Mouse (Mus musculus): Measurements from ENCODE around the gene Midn. TPM values are rescaled to one million over a fixed set of nuclear protein-coding genes. Genes with fewer than 3 reads are reported as not detected.
"Not testable (repeated sequence)": the region's sequence is repeated elsewhere in the genome, so short reads cannot be mapped to it uniquely, and the experiment has no call there.

The Midn gene
- polyA plus RNA-seq, 1 experiment from 2014 or later, result 31.9 TPM

DNA sequence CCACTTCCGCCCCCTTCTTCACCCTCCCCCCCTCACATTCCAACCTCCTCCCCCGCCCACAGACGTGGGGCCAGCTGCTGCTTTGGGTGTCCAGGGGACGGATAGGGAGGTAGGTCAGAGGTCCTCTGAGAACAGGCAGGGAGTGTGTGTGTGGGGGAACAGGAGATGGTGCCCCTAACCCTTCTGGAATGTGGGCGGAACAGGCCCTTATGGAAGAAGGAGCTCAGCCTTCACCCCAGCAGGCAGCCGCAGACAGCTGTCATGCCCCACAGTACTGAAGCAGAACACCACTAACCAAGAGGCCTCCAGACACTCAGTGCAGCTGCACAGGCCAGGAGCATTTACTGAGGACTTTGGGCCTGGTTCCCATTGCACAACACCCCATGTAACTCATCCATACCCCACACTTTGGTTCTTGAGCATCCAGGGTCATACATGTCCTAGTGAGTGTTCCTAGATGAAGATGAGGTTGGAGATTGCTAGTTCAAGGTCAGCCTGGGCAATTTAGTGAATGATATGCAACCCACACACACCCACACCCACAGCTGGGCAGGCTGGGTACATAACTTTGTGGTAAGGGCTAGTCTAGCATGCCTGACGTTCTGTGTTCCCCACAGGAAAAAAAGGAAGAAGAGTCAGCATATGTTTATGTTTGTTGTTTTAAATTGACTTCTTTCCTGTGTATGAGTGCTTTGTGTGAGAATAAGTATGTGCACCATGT is 13.6 kb downstream of the Midn start:
- Histone ChIP-seq H3K27ac (ENCODE audit: low read depth, low read length) (peak overlapping the region; percentile 99), H3K9me3 (replicated peaks; ENCODE audit: control insufficient read depth, low read length) (no peaks in the 10 kb centered on the region), H3K9ac (ENCODE audit: low read depth, low read length) (peak overlapping the region; percentile 65), H3K27me3 (ENCODE audit: control insufficient read depth, insufficient read depth, low read length) (no peaks in the 10 kb centered on the region), H3K36me3 (ENCODE audit: control insufficient read depth, insufficient read depth, low read length) (peaks cover 5% of the 10 kb centered on the region), H3K4me2 (peak overlapping the region; percentile 90), H3K4me3 (ENCODE audit: low read depth, low read length) (peak overlapping the region; percentile 44), H3K4me1 (ENCODE audit: control insufficient read depth, insufficient read depth, low read length) (peaks cover 89% of the 10 kb centered on the region)
- 7% methylated on average over 7 of the region's 7 CpGs for WGBS (ENCODE audit: insufficient replicate concordance)
- no peak for ATAC-seq (replicated peaks; ENCODE audit: insufficient number of reproducible peaks, low FRiP score, low TSS enrichment)

DNA sequence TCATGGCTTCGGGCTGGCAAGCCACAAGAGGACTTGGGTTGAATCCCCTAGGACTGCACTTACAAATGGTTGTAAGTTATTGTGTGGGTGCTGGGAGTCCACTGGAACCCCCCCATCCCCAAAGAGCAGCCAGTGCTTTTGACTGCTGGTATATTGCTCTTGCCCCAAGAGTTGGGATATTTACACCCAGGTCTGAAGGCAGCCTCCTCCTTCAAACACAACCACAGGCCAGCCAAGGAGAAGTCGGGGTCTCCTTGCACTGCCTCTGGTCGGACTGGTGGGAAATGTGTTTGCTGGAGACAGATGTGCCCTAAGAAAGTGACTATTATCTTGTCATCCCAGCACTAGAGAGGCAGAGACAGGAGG is 14.2 kb downstream of the Midn start:
- peaks cover 87% of the 10 kb centered on the region for H3K4me1 ChIP-seq (ENCODE audit: control insufficient read depth, insufficient read depth, low read length)
- no peak overlapping the region; the same call in 1 of the 2 replicates for H3K4me2 ChIP-seq
- WGBS (ENCODE audit: insufficient replicate concordance), result 74% methylated on average over 3 of the region's 3 CpGs
- H3K9me3 ChIP-seq (replicated peaks; ENCODE audit: control insufficient read depth, low read length), result no peaks in the 10 kb centered on the region
- H3K9ac ChIP-seq (ENCODE audit: low read depth, low read length), result no peak overlapping the region
- ATAC-seq (replicated peaks; ENCODE audit: insufficient number of reproducible peaks, low FRiP score, low TSS enrichment), result no peak
- H3K27me3 ChIP-seq (ENCODE audit: control insufficient read depth, insufficient read depth, low read length), result no peaks in the 10 kb centered on the region
- H3K4me3 ChIP-seq (ENCODE audit: low read depth, low read length), result no peak overlapping the region
- H3K27ac ChIP-seq (ENCODE audit: low read depth, low read length), result peak overlapping the region; percentile 99
- no peaks in the 10 kb centered on the region; the same call in 1 of the 2 replicates for H3K36me3 ChIP-seq (ENCODE audit: control insufficient read depth, insufficient read depth, low read length)

DNA sequence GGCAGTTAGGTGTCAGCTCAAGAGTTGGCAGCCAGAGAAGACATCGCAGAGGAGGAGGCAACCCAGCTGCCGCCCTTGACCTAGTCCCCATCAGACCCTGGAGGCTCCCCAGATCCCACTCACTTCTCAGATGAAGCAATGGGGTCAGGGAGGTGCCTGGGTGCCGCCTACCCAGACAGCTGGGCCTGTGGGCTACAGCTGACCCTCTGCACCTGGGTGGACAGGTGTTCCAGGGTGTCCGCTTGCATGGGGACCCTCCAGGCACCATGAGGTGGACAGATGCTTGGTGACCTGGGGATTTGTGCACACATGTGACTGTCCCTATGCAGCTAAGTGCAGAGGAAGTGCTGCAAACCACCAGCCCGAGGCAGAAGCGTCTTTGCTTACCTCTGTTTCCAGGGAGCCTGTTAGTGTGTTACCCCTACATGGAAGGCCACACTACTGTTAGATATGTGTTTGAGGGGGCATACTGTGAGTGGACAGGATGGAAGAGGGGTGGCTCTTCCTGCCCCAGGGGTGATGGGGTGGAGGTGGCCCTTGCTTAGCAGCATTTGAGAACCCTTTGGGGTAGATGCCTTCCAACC is 14.7 kb downstream of the Midn start:
- peak overlapping the region; percentile 99 for H3K27ac ChIP-seq (ENCODE audit: low read depth, low read length)
- no peaks in the 10 kb centered on the region for H3K36me3 ChIP-seq (ENCODE audit: control insufficient read depth, insufficient read depth, low read length)
- H3K9me3 ChIP-seq (replicated peaks; ENCODE audit: control insufficient read depth, low read length), result no peaks in the 10 kb centered on the region
- H3K4me3 ChIP-seq (ENCODE audit: low read depth, low read length), result no peak overlapping the region
- no peaks in the 10 kb centered on the region for H3K27me3 ChIP-seq (ENCODE audit: control insufficient read depth, insufficient read depth, low read length)
- ATAC-seq (replicated peaks; ENCODE audit: insufficient number of reproducible peaks, low FRiP score, low TSS enrichment), result no peak
- H3K9ac ChIP-seq (ENCODE audit: low read depth, low read length), result peak overlapping the region; percentile 6; the same call in 1 of the 2 replicates
- WGBS (ENCODE audit: insufficient replicate concordance), result 77% methylated on average over 6 of the region's 6 CpGs
- no peak overlapping the region for H3K4me2 ChIP-seq
- H3K4me1 ChIP-seq (ENCODE audit: control insufficient read depth, insufficient read depth, low read length), result peaks cover 81% of the 10 kb centered on the region

DNA sequence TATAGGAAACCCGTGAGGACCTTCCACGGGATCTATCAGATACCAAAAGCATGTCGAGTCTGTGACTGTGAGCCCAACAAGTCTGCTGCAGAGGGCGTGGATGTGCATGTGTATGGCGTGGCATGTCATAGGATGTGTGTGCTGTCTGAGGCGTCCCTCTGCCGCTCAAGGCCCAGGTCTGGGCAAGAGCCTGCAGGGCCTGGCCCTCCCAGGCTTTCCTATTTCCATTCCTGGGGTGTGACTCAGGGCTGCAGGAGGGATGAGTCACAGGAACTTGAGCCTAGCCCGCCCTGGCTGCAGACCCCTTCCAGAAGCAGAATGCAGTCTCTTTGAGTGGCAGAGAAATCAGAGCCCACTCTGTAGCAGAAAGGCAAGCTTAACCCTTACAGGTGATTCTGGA is 15.6 kb downstream of the Midn start:
- Histone ChIP-seq H3K4me1 (ENCODE audit: control insufficient read depth, insufficient read depth, low read length) (peaks cover 74% of the 10 kb centered on the region), H3K27me3 (ENCODE audit: control insufficient read depth, insufficient read depth, low read length) (no peaks in the 10 kb centered on the region), H3K4me3 (ENCODE audit: low read depth, low read length) (0 out of 2 replicates have a peak overlapping the region, but pooled peaks have one; percentile 46), H3K36me3 (ENCODE audit: control insufficient read depth, insufficient read depth, low read length) (no peaks in the 10 kb centered on the region), H3K9ac (ENCODE audit: low read depth, low read length) (peak overlapping the region; percentile 72), H3K4me2 (peak overlapping the region; percentile 97), H3K9me3 (replicated peaks; ENCODE audit: control insufficient read depth, low read length) (no peaks in the 10 kb centered on the region), H3K27ac (ENCODE audit: low read depth, low read length) (peak overlapping the region; percentile 55; the same call in 1 of the 2 replicates)
- WGBS (ENCODE audit: insufficient replicate concordance), result 37% methylated on average over 8 of the region's 8 CpGs
- ATAC-seq (replicated peaks; ENCODE audit: insufficient number of reproducible peaks, low FRiP score, low TSS enrichment), result no peak

DNA sequence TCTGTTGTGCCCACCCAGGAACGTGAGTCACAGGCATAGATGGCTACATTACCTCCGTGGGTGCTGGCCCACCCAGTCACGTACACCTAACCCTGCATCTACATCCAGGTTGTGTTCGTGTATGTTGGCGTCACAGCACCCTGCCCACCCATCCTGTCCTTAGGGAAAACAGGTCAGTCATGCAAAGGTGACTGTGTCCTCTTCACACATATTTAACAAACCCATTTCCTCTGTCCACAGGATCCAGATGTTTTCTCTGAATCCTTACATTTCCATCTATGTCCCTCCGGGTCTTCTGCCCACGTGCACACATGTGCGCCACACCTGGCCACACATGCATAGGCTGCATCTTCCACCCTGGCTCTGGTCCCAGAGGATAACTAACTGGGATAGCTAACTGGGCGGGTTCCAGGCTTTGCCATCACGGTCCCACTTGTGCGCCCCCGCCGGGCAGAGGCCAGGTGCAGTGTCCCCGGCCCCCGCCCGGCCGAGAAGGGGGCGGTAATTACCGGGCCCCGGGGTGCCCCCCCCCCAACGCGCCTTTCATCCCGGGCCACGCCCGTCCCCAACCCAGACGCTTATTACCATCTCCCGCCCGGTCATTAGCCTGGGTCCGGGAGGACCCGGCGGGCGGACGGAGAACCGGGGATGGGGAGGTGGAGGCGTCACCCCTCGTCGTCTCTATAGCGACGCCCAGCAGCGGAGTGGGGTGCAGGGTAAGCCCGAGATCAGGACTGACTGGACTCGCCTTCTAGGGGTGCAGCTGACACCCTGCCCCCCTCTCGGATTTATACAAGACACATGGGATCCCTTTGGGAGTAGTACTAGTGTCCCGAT is 16.3 kb downstream of the Midn start:
- H3K27me3 ChIP-seq (ENCODE audit: control insufficient read depth, insufficient read depth, low read length), result no peaks in the 10 kb centered on the region
- peak overlapping the region; percentile 46 for H3K4me3 ChIP-seq (ENCODE audit: low read depth, low read length)
- H3K9ac ChIP-seq (ENCODE audit: low read depth, low read length), result peak overlapping the region; percentile 72
- H3K36me3 ChIP-seq (ENCODE audit: control insufficient read depth, insufficient read depth, low read length), result no peaks in the 10 kb centered on the region
- peak overlapping the region; percentile 100 for H3K27ac ChIP-seq (ENCODE audit: low read depth, low read length)
- H3K9me3 ChIP-seq (replicated peaks; ENCODE audit: control insufficient read depth, low read length), result no peaks in the 10 kb centered on the region
- WGBS (ENCODE audit: insufficient replicate concordance), result 8% methylated on average over 43 of the region's 44 CpGs
- peak overlapping the region; percentile 97 for H3K4me2 ChIP-seq
- peaks cover 74% of the 10 kb centered on the region for H3K4me1 ChIP-seq (ENCODE audit: control insufficient read depth, insufficient read depth, low read length)
- ATAC-seq (replicated peaks; ENCODE audit: insufficient number of reproducible peaks, low FRiP score, low TSS enrichment), result no peak; the same call in 1 of the 2 replicates

DNA sequence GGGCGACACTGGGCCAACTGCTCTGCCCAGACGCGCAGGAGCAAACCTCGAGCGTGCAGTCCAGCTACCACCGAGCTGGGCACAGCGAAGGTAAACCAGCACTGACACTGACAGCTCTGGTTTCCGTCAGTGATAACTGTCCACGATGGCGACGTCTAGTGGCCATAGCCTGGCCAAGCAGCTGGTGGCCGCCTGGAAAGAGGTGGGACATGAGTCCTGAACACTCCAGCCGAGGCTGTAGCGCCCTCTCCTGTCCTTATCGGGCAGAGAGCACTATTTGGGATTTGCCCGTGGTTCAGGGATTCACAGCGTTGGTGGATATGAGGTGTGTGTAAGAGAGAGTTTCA is 16.9 kb downstream of the Midn start:
- peak overlapping the region; percentile 72 for H3K9ac ChIP-seq (ENCODE audit: low read depth, low read length)
- peak overlapping the region; percentile 46 for H3K4me3 ChIP-seq (ENCODE audit: low read depth, low read length)
- H3K36me3 ChIP-seq (ENCODE audit: control insufficient read depth, insufficient read depth, low read length), result peaks cover 3% of the 10 kb centered on the region
- ATAC-seq (replicated peaks; ENCODE audit: insufficient number of reproducible peaks, low FRiP score, low TSS enrichment), result peak; percentile 34
- H3K27ac ChIP-seq (ENCODE audit: low read depth, low read length), result peak overlapping the region; percentile 100
- H3K4me2 ChIP-seq, result peak overlapping the region; percentile 97
- no peaks in the 10 kb centered on the region for H3K9me3 ChIP-seq (replicated peaks; ENCODE audit: control insufficient read depth, low read length)
- WGBS (ENCODE audit: insufficient replicate concordance), result under 1% methylated on average over 17 of the region's 17 CpGs
- H3K4me1 ChIP-seq (ENCODE audit: control insufficient read depth, insufficient read depth, low read length), result peaks cover 73% of the 10 kb centered on the region
- no peaks in the 10 kb centered on the region for H3K27me3 ChIP-seq (ENCODE audit: control insufficient read depth, insufficient read depth, low read length)

DNA sequence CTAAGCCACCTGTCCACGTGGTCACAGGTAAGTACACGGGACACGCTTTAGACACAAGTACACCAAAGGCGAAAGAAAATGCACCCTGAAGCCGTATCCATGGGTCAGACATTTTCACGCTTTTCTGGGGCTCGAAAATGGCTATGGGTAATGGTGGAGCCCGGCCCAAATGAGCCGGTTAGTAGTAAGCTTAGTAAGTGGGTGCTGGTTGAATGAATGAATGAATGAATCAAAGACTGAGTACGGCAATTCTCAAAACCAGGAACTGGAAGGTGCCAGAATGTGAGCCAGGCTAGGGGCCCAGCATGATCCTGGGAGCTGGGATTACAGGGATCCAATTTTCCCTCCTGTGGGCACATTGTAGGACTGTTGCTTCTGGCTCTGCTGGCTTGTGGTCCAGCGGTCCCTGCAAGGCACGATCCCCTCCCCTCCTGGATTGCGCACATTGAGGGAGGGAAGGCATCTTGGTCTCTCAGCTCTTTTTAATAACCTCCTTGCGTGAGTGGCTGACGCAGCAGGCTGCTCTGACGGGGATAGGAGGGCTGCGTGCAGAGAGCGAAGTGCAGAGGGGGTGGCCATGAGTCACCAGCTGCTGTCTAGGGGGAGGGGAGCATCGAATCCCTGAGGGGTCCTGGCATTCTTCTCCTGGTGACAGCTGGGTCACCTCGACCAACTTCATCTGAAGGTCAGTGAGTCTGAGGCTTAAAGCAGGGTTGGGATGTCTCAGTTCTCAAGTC is 17.5 kb downstream of the Midn start, which contains the start of gene Cirbp:
TSS of gene Cirbp (plus strand) at position 594 of the 737 bp plus-strand sequence.
- Histone ChIP-seq H3K4me2 (peak within 1 kb of the TSS; percentile 97), H3K9ac (ENCODE audit: low read depth, low read length) (peak within 1 kb of the TSS; percentile 72), H3K27ac (ENCODE audit: low read depth, low read length) (peak within 1 kb of the TSS; percentile 100), H3K9me3 (replicated peaks; ENCODE audit: control insufficient read depth, low read length) (no peaks in the 10 kb centered on the region), H3K4me1 (ENCODE audit: control insufficient read depth, insufficient read depth, low read length) (peaks cover 68% of the 10 kb centered on the region), H3K36me3 (ENCODE audit: control insufficient read depth, insufficient read depth, low read length) (peaks cover 9% of the 10 kb centered on the region), H3K4me3 (ENCODE audit: low read depth, low read length) (peak within 1 kb of the TSS; percentile 46), H3K27me3 (ENCODE audit: control insufficient read depth, insufficient read depth, low read length) (no peaks in the 10 kb centered on the region)
- WGBS (ENCODE audit: insufficient replicate concordance), result 11% methylated on average over 20 of the region's 20 CpGs
- no peak for ATAC-seq (replicated peaks; ENCODE audit: insufficient number of reproducible peaks, low FRiP score, low TSS enrichment)

DNA sequence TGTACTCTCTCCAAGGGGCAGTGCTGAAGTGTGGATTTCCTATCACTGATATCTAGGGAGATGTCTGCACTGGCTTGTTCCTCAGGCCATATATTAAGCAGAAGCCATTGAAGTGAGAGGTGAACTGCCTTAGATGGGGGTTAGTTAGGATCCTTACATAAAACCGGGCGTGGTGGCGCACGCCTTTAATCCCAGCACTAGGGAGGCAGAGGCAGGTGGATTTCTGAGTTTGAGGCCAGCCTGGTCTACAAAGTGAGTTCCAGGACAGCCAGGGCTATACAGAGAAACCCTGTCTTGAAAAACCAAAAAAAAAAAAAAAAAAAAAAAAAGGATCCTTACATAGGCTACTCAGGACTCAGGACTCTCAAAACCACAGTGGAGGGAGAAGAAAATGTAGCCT is 18.1 kb downstream of the Midn start:
- 76% methylated on average over 4 of the region's 4 CpGs for WGBS (ENCODE audit: insufficient replicate concordance)
- not testable (repeated sequence) for ATAC-seq (replicated peaks; ENCODE audit: insufficient number of reproducible peaks, low FRiP score, low TSS enrichment); H3K27me3 ChIP-seq (ENCODE audit: control insufficient read depth, insufficient read depth, low read length); H3K9me3 ChIP-seq (replicated peaks; ENCODE audit: control insufficient read depth, low read length)
- H3K9ac ChIP-seq (ENCODE audit: low read depth, low read length), result peak overlapping the region; percentile 50; the same call in 1 of the 2 replicates
- peaks cover 62% of the 10 kb centered on the region for H3K4me1 ChIP-seq (ENCODE audit: control insufficient read depth, insufficient read depth, low read length)
- H3K36me3 ChIP-seq (ENCODE audit: control insufficient read depth, insufficient read depth, low read length), result peaks cover 13% of the 10 kb centered on the region
- H3K4me3 ChIP-seq (ENCODE audit: low read depth, low read length), result peak overlapping the region; percentile 46; the same call in 1 of the 2 replicates
- H3K27ac ChIP-seq (ENCODE audit: low read depth, low read length), result peak overlapping the region; percentile 100
- peak overlapping the region; percentile 97 for H3K4me2 ChIP-seq

Data from heart, embryonic 11.5 days (tissue).